Mouse (Mus musculus) intestine, postnatal 0 days (tissue): Measurements from ENCODE around the gene Ssbp3. TPM values are rescaled to one million over a fixed set of nuclear protein-coding genes. Genes with fewer than 3 reads are reported as not detected.

Experiments
- ATAC-seq: fragments of 200-750 bp; cut with Nextera tagmentation; 2 replicates; pipeline ENCODE4 v1.8.0; 2017; ENCODE audit warnings: mild to moderate bottlenecking, moderate TSS enrichment, moderate library complexity
- H3K27ac ChIP-seq: fragments of 300-500 bp; sonication (generic); 2 replicates; pipeline ENCODE4 v1.5.1; 2014; ENCODE audit warnings: mild to moderate bottlenecking, low read depth, low read length, moderate library complexity
- H3K27me3 ChIP-seq: fragments of 300-500 bp; sonication (generic); replicated peaks from 2 replicates; pipeline ENCODE4 v1.6.1; 2014; ENCODE audit warnings: low read length, mixed read lengths; ENCODE audit not compliant: control insufficient read depth, insufficient read depth
- H3K36me3 ChIP-seq: fragments of 300-500 bp; sonication (generic); 2 replicates; pipeline ENCODE4 v1.6.1; 2014; ENCODE audit warnings: mild to moderate bottlenecking, moderate library complexity; ENCODE audit not compliant: control insufficient read depth, insufficient read depth
- H3K4me1 ChIP-seq: fragments of 300-500 bp; sonication (generic); replicated peaks from 2 replicates; pipeline ENCODE4 v1.6.1; 2014; ENCODE audit warnings: antibody characterized with exemption, low read length, mixed read lengths; ENCODE audit not compliant: control insufficient read depth, insufficient read depth
- H3K4me2 ChIP-seq: fragments of 300-500 bp; sonication (generic); replicated peaks from 2 replicates; pipeline ENCODE4 v1.6.1; 2014; ENCODE audit warnings: low read depth, mild to moderate bottlenecking, moderate library complexity
- H3K4me3 ChIP-seq: fragments of 300-500 bp; sonication (generic); 2 replicates; pipeline ENCODE4 v1.5.1; 2014; ENCODE audit warnings: low read depth, low read length
- H3K9ac ChIP-seq: fragments of 300-500 bp; sonication (generic); 2 replicates; pipeline ENCODE4 v1.6.1; 2014; ENCODE audit warnings: mild to moderate bottlenecking, low read depth, low read length
- H3K9me3 ChIP-seq: fragments of 300-500 bp; sonication (generic); 2 replicates; pipeline ENCODE4 v1.6.1; 2016; ENCODE audit warnings: mixed run types; ENCODE audit not compliant: control insufficient read depth
- CTCF ChIP-seq: sonication (generic); IDR thresholded peaks from 2 replicates; pipeline ENCODE4 v1.5.1; 2016; ENCODE audit warnings: low read depth, mild to moderate bottlenecking, control low read depth, antibody characterized with exemption, moderate library complexity
- WGBS: fragments of 180-500 bp; shearing (Covaris S2); extraction: QIAGEN DNeasy Blood & Tissue Kit; methylation state at CpG from one replicate; pipeline ENCODE4 v1.1.7; 2014; 5-methylcytosine and 5-hydroxymethylcytosine counted together
- polyA plus RNA-seq: library from polyadenylated mRNA; unstranded; fragments of >200 nt; fragmentation: Nextera tagmentation; extraction: Ambion mirVana; gene quantifications from 2 replicates; pipeline ENCODE4 v1.2.1, GENCODE M21; 2015

Gene Ssbp3
- polyA plus RNA-seq, 1 experiment from 2014 or later: 45.2 TPM

DNA sequence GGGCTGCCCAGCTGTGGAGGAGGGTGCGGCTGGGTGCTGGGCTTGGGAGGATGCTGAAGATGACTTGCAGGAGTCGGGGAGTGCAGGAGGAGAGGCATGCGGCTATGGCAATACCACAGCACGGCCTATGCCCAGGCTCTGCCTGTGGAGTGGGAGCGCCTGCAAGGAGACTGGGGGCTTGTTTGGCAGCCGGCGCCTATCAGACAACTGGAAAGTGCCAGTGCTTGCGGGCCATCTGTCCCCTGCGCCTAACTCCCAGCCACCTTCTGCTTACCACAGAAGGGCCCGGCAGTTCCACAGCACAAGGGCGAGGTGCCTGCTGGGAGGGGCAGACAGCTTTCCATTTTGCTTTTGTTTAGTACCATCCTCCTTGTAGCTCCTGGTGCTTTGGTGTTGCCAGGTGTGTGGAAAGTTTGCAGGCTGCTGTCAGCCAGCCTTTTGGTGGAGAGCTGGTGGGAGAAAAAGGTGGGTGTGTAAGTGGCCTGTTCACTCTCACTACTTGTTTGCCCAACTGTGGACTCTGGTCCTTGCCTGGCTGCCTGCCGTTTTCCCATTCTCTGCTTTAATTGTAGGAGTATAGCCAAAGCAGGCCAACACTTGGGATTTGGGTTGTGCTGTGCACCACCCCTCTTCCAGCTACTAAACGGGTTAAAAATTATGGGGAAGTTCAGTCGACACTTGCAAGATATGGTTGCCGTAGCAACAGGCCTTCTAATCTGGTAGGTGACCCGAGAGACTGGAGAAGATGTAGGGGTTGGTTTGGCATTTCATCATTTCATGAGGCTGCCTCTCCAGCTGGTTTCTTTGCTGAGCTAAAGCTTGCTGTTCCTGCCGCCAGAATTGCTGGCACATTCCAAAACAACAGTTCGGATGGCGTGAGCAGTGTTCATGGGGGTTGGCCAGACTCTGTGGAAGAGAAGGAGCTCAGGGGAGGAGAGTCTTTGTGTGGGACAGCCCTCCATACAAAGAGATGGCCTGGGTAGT is 45.5 kb downstream of the Ssbp3 start:
- TF ChIP-seq CTCF: no peak
- H3K9ac ChIP-seq: no peak overlapping the region
- H3K27me3 ChIP-seq: no peaks in the 10 kb centered on the region
- 36% methylated on average over 19 of the region's 19 CpGs for WGBS
- H3K36me3 ChIP-seq: 0 out of 2 replicates have a peak, but pooled peaks cover 11% of the 10 kb centered on the region
- peaks cover 17% of the 10 kb centered on the region for H3K4me1 ChIP-seq
- no peak overlapping the region for H3K27ac ChIP-seq
- no peak; the same call in 1 of the 2 replicates for ATAC-seq
- no peaks in the 10 kb centered on the region for H3K9me3 ChIP-seq
- no peak overlapping the region for H3K4me2 ChIP-seq
- no peak overlapping the region for H3K4me3 ChIP-seq

DNA sequence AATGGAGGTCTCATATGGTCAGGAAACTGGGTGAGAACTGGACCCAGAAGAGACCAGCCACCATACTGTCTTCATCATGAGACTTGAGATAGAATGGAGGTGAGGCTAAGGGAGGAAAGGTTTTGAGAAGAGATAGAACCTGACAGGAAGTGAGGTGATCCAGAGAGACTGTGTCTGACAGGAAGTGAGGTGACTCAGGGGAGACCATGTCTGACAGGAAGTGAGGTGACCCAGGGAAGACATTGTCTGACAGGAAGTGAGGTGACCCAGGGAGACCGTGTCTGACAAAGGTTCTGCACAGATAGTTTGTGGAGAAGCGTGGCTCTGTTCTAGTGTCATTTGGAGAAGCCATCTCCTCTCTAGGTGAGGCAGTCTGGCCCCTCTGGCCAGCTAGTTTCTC is 47.6 kb downstream of the Ssbp3 start:
- WGBS: 84% methylated on average over 2 of the region's 2 CpGs
- TF ChIP-seq CTCF: no peak
- Histone ChIP-seq H3K36me3 (0 out of 2 replicates have a peak, but pooled peaks cover 11% of the 10 kb centered on the region), H3K9ac (no peak overlapping the region), H3K27ac (no peak overlapping the region), H3K27me3 (no peaks in the 10 kb centered on the region), H3K4me1 (peaks cover 20% of the 10 kb centered on the region), H3K9me3 (no peaks in the 10 kb centered on the region), H3K4me3 (no peak overlapping the region), H3K4me2 (no peak overlapping the region)
- no peak for ATAC-seq

DNA sequence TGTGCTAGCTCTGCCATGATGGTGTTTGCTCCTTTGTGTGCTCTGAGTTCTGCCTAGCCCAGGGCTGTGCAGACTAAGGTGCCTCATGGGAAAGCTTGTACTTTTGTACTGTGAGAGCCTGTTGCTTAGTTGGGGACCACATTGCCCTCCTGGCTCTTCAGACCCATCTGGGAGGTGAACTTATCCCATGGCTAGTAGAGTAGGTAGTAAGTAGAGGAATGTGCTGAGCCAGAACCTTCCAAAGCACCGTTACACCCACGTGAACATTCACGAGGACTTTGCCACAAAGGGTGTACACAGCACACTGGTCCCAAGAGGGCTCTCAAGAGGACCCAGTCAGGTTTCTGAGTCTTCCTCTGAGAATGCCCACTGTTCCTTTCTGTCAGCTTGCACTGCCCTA is 48.1 kb downstream of the Ssbp3 start:
- no peaks in the 10 kb centered on the region for H3K9me3 ChIP-seq
- no peaks in the 10 kb centered on the region for H3K27me3 ChIP-seq
- H3K4me1 ChIP-seq: peaks cover 20% of the 10 kb centered on the region
- H3K36me3 ChIP-seq: 0 out of 2 replicates have a peak, but pooled peaks cover 11% of the 10 kb centered on the region
- WGBS: 45% methylated on average over 3 of the region's 3 CpGs
- no peak overlapping the region for H3K4me2 ChIP-seq
- no peak overlapping the region for H3K9ac ChIP-seq
- no peak for ATAC-seq
- no peak overlapping the region for H3K4me3 ChIP-seq
- TF ChIP-seq CTCF: no peak
- no peak overlapping the region for H3K27ac ChIP-seq

DNA sequence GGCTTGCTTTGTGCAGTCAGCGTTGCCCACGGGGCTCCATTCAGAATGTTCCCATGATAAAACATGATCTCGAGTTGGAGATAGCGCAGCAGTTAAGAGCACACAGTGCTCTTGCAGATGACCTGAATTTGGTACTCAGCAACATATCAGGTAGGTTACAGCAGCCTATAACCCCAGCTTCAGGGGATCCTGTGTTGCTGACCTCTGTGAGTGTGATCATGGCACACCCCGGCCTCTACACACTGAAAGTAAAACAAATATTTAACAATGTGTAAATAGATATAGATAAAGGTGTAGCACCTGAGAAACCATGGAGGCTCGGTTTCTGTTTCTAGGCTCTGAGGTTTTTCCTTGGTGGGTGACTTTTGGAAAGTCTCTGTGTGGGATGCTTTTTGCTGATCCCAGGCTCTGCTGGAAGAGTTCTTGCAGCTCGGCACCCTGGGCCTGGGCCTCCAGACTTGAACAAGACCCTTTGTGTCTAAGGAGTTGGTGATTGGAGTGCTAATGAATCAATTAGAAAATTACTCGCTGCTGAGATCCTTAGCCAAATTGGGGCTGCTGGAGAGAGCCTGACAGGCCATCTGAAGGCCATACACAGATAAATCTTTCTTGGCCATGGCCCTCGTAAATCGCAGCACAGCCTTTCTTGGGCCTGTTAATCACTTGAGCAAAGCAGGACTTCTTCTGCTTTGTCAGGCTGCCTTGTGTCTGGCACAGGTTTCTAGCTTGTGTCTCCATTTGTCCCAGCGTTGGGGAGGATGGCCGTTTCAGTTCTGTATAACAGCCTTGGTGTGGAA is 49.2 kb downstream of the Ssbp3 start:
- Histone ChIP-seq H3K27ac (no peak overlapping the region; the same call in 1 of the 2 replicates), H3K4me2 (no peak overlapping the region), H3K36me3 (0 out of 2 replicates have a peak, but pooled peaks cover 9% of the 10 kb centered on the region), H3K9ac (no peak overlapping the region), H3K4me1 (peaks cover 20% of the 10 kb centered on the region), H3K27me3 (no peaks in the 10 kb centered on the region), H3K4me3 (no peak overlapping the region), H3K9me3 (no peaks in the 10 kb centered on the region)
- 46% methylated on average over 12 of the region's 12 CpGs for WGBS
- ATAC-seq: no peak
- no peak for TF ChIP-seq CTCF

DNA sequence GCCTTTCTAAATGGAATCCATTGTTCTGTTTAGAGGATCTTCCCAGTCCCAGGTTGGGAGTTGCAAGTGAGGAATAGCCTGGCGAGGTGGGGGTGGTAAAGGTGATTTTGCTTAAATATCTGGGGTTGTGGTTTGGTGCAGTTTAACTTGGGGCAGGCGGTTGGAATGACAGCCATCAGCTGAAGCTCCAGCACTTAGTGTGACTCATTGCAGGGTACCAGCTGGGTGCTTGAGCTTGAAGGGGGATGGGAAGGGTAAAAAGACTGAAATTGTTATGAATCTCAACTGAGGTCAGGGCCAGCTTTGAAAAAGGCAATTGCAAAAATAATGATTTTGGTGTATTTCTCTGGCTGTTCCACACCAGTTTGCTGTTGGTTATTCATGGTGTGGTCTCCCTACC is 50.0 kb downstream of the Ssbp3 start:
- Histone ChIP-seq H3K27me3 (no peaks in the 10 kb centered on the region), H3K27ac (no peak overlapping the region), H3K9ac (no peak overlapping the region), H3K36me3 (0 out of 2 replicates have a peak, but pooled peaks cover 5% of the 10 kb centered on the region), H3K4me3 (no peak overlapping the region), H3K9me3 (no peaks in the 10 kb centered on the region), H3K4me2 (no peak overlapping the region), H3K4me1 (peaks cover 20% of the 10 kb centered on the region)
- no peak for ATAC-seq
- 96% methylated on average over 2 of the region's 2 CpGs for WGBS
- no peak for TF ChIP-seq CTCF

DNA sequence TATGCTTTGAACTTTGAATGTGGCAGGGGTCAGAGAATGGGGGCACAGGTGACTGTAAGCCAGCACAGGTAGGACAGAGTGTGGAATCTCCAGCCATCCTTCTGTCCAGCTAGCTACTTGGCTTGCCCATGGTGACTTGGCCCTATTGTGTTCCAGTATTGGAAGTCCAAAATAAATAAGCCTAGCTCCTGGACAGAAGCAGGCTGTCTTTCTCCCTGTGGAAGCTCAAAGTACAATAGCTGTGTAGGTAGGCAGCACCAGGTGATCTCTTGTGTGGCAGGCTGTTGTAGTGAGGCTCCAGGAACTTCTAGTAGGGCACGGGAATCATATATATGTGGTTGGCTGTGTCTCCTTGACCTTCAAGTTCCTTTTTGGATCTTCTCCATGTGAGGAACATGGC is 50.8 kb downstream of the Ssbp3 start:
- no peak overlapping the region for H3K27ac ChIP-seq
- WGBS: 58% methylated on average over 1 of the region's 1 CpGs

More for the DNA sequence above, 50.8 kb downstream of the Ssbp3 start:
- H3K27me3 ChIP-seq: no peaks in the 10 kb centered on the region
- no peak overlapping the region for H3K4me2 ChIP-seq
- peaks cover 13% of the 10 kb centered on the region; the same call in 1 of the 2 replicates for H3K36me3 ChIP-seq
- no peak for ATAC-seq
- TF ChIP-seq CTCF: no peak
- H3K4me3 ChIP-seq: no peak overlapping the region
- H3K9ac ChIP-seq: no peak overlapping the region
- peaks cover 13% of the 10 kb centered on the region for H3K4me1 ChIP-seq
- H3K9me3 ChIP-seq: no peaks in the 10 kb centered on the region
